Mouse (Mus musculus) intestine, postnatal 0 days (tissue): Measurements from ENCODE around the gene Tex261. TPM values are rescaled to one million over a fixed set of nuclear protein-coding genes. Genes with fewer than 3 reads are reported as not detected.

Source experiments
- ATAC-seq: fragments of 200-750 bp; cut with Nextera tagmentation; 2 replicates; pipeline ENCODE4 v1.8.0; 2017; ENCODE audit warnings: mild to moderate bottlenecking, moderate TSS enrichment, moderate library complexity
- H3K27ac ChIP-seq: fragments of 300-500 bp; sonication (generic); 2 replicates; pipeline ENCODE4 v1.5.1; 2014; ENCODE audit warnings: mild to moderate bottlenecking, low read depth, low read length, moderate library complexity
- H3K27me3 ChIP-seq: fragments of 300-500 bp; sonication (generic); replicated peaks from 2 replicates; pipeline ENCODE4 v1.6.1; 2014; ENCODE audit warnings: low read length, mixed read lengths; ENCODE audit not compliant: control insufficient read depth, insufficient read depth
- H3K36me3 ChIP-seq: fragments of 300-500 bp; sonication (generic); 2 replicates; pipeline ENCODE4 v1.6.1; 2014; ENCODE audit warnings: mild to moderate bottlenecking, moderate library complexity; ENCODE audit not compliant: control insufficient read depth, insufficient read depth
- H3K4me1 ChIP-seq: fragments of 300-500 bp; sonication (generic); replicated peaks from 2 replicates; pipeline ENCODE4 v1.6.1; 2014; ENCODE audit warnings: antibody characterized with exemption, low read length, mixed read lengths; ENCODE audit not compliant: control insufficient read depth, insufficient read depth
- H3K4me2 ChIP-seq: fragments of 300-500 bp; sonication (generic); replicated peaks from 2 replicates; pipeline ENCODE4 v1.6.1; 2014; ENCODE audit warnings: low read depth, mild to moderate bottlenecking, moderate library complexity
- H3K4me3 ChIP-seq: fragments of 300-500 bp; sonication (generic); 2 replicates; pipeline ENCODE4 v1.5.1; 2014; ENCODE audit warnings: low read depth, low read length
- H3K9ac ChIP-seq: fragments of 300-500 bp; sonication (generic); 2 replicates; pipeline ENCODE4 v1.6.1; 2014; ENCODE audit warnings: mild to moderate bottlenecking, low read depth, low read length
- H3K9me3 ChIP-seq: fragments of 300-500 bp; sonication (generic); 2 replicates; pipeline ENCODE4 v1.6.1; 2016; ENCODE audit warnings: mixed run types; ENCODE audit not compliant: control insufficient read depth
- CTCF ChIP-seq: sonication (generic); IDR thresholded peaks from 2 replicates; pipeline ENCODE4 v1.5.1; 2016; ENCODE audit warnings: low read depth, mild to moderate bottlenecking, control low read depth, antibody characterized with exemption, moderate library complexity
- WGBS: fragments of 180-500 bp; shearing (Covaris S2); extraction: QIAGEN DNeasy Blood & Tissue Kit; methylation state at CpG from one replicate; pipeline ENCODE4 v1.1.7; 2014; 5-methylcytosine and 5-hydroxymethylcytosine counted together
- polyA plus RNA-seq: library from polyadenylated mRNA; unstranded; fragments of >200 nt; fragmentation: Nextera tagmentation; extraction: Ambion mirVana; gene quantifications from 2 replicates; pipeline ENCODE4 v1.2.1, GENCODE M21; 2015

The Tex261 gene
- polyA plus RNA-seq, 1 experiment from 2014 or later, result 107 TPM

DNA sequence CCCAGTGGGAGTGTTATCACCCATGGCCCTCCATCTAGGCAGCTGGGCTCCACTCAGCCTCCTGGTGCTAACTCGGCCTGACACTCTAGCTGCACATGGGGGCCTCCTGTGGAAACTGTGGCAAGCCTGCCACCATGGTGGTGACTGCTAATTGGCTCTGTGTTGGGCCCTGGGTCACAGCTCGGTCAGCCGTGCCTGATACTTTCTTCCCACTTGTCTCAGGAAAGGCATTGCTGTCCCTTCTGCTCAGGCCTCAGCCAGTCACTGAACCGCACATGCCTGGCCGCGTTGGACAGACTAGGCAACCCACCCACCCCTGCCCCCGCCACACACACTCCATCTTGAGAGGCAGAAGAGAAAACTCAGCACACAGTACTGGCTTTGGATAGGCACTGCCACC is 12.9 kb upstream of the Tex261 start:
- TF ChIP-seq CTCF, result no peak
- no peak overlapping the region for H3K4me2 ChIP-seq
- no peak overlapping the region for H3K9ac ChIP-seq
- no peak for ATAC-seq
- no peaks in the 10 kb centered on the region for H3K36me3 ChIP-seq
- no peaks in the 10 kb centered on the region for H3K9me3 ChIP-seq
- no peaks in the 10 kb centered on the region for H3K27me3 ChIP-seq
- 72% methylated on average over 7 of the region's 7 CpGs for WGBS
- no peak overlapping the region for H3K4me3 ChIP-seq
- H3K27ac ChIP-seq, result no peak overlapping the region
- no peaks in the 10 kb centered on the region for H3K4me1 ChIP-seq

GRCm38 (mm10) chr6:83786426-83786825 is 10.8 kb upstream of the Tex261 start:
- H3K4me2 ChIP-seq, result no peak overlapping the region
- TF ChIP-seq CTCF, result no peak
- no peak overlapping the region for H3K27ac ChIP-seq
- no peaks in the 10 kb centered on the region for H3K4me1 ChIP-seq
- H3K9me3 ChIP-seq, result no peaks in the 10 kb centered on the region
- no peak for ATAC-seq
- WGBS, result 68% methylated on average over 3 of the region's 3 CpGs
- H3K9ac ChIP-seq, result no peak overlapping the region
- H3K36me3 ChIP-seq, result no peaks in the 10 kb centered on the region
- no peak overlapping the region for H3K4me3 ChIP-seq
- H3K27me3 ChIP-seq, result no peaks in the 10 kb centered on the region

GRCm38 (mm10) chr6:83779026-83779425 is 3.4 kb upstream of the Tex261 start:
- Histone ChIP-seq H3K4me3 (no peak overlapping the region), H3K27ac (no peak overlapping the region), H3K9ac (no peak overlapping the region), H3K9me3 (no peaks in the 10 kb centered on the region), H3K27me3 (no peaks in the 10 kb centered on the region), H3K4me1 (peaks cover 3% of the 10 kb centered on the region; the same call in 1 of the 2 replicates), H3K4me2 (no peak overlapping the region), H3K36me3 (no peaks in the 10 kb centered on the region)
- TF ChIP-seq CTCF, result peak; percentile 86
- no peak for ATAC-seq
- WGBS, result 11% methylated on average over 5 of the region's 5 CpGs

- WGBS, result 82% methylated on average over 7 of the region's 7 CpGs
- no peak for ATAC-seq
Observed at GRCm38 (mm10) chr6:83778306-83778705, 2.7 kb upstream of the Tex261 start.

DNA sequence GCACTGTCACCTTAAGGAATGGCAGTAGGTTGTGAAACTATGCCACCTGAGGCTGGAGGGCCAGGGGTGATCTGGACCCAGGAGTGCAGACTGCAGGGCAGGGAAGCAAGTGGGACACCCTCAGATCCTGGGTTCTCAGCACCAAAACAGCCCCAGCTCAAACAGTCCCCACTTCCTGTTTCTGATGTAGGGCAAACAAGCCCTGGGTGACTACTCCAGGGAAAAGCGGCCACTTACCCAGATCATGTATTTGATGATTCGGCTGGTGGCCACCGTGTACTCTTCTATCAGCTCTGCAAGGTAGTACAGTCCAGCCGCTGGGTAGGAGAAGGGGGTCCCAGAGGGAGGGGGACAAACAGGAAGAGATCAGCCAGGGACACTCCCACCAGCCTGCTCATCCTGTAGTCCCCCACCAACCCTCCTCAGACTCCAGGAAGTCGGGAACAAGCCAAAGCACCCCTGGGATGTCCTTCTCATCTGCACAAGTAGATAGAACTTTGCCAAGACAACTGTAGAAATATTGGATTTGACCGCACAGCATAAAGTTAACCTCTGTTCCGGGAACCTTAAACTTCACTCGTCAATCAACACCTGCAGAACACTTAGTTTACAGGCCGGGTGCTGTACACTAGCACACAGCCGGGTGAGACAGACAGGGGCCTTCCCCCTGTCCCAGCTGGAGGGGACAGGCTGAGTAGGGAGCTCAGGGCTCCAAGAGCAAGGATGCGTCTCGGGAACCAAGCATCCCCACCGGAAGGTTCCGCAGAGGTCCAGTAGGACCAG is 641 bp downstream of the Tex261 start:
- H3K4me2 ChIP-seq, result peak overlapping the region; percentile 83
- peaks cover 3% of the 10 kb centered on the region; the same call in 1 of the 2 replicates for H3K4me1 ChIP-seq
- H3K27me3 ChIP-seq, result no peaks in the 10 kb centered on the region
- TF ChIP-seq CTCF, result no peak
- H3K9me3 ChIP-seq, result no peaks in the 10 kb centered on the region
- WGBS, result 0% methylated on average over 14 of the region's 14 CpGs
- H3K9ac ChIP-seq, result peak overlapping the region; percentile 90
- H3K4me3 ChIP-seq, result peak overlapping the region; percentile 83
- peak; percentile 14; the same call in 1 of the 2 replicates for ATAC-seq
- H3K36me3 ChIP-seq, result peaks cover 31% of the 10 kb centered on the region
- H3K27ac ChIP-seq, result peak overlapping the region; percentile 83

More at GRCm38 (mm10) chr6:83778306-83778705, 2.7 kb upstream of the Tex261 start:
- H3K4me2 ChIP-seq, result no peak overlapping the region
- no peak overlapping the region for H3K9ac ChIP-seq
- H3K27ac ChIP-seq, result no peak overlapping the region
- H3K9me3 ChIP-seq, result no peaks in the 10 kb centered on the region
- H3K36me3 ChIP-seq, result peaks cover 5% of the 10 kb centered on the region; the same call in 1 of the 2 replicates
- no peak overlapping the region for H3K4me3 ChIP-seq
- H3K27me3 ChIP-seq, result no peaks in the 10 kb centered on the region
- TF ChIP-seq CTCF, result no peak
- peaks cover 3% of the 10 kb centered on the region; the same call in 1 of the 2 replicates for H3K4me1 ChIP-seq

- Histone ChIP-seq H3K27ac (peak overlapping the region; percentile 83), H3K4me3 (peak overlapping the region; percentile 83), H3K4me1 (peaks cover 3% of the 10 kb centered on the region; the same call in 1 of the 2 replicates), H3K27me3 (no peaks in the 10 kb centered on the region), H3K9me3 (no peaks in the 10 kb centered on the region), H3K9ac (0 out of 2 replicates have a peak overlapping the region, but pooled peaks have one; percentile 90), H3K4me2 (peak overlapping the region; percentile 83), H3K36me3 (peaks cover 39% of the 10 kb centered on the region)
- no peak for TF ChIP-seq CTCF
- ATAC-seq, result peak; percentile 26
- 43% methylated on average over 9 of the region's 9 CpGs for WGBS
Observed at GRCm38 (mm10) chr6:83774126-83774525, 1.5 kb downstream of the Tex261 start.
